Mouse (Mus musculus) testis, postnatal 14 days (tissue): ENCODE data around the gene Cbln1.

ENCODE experiments used
- DNase-seq: peaks from one replicate; pipeline ENCODE4 v3.0.0; 2021; ENCODE audit warnings: low spot score

Gene Cbln1

GRCm38 (mm10) chr8:87472271-87473236 is at the start of gene Cbln1:
TSS of gene Cbln1 (minus strand) at chr8:87472609.
- DNase-seq: peak; percentile 95

GRCm38 (mm10) chr8:87517132-87517531 is 44.7 kb upstream of the Cbln1 start:
- DNase-seq: no peak

DNA sequence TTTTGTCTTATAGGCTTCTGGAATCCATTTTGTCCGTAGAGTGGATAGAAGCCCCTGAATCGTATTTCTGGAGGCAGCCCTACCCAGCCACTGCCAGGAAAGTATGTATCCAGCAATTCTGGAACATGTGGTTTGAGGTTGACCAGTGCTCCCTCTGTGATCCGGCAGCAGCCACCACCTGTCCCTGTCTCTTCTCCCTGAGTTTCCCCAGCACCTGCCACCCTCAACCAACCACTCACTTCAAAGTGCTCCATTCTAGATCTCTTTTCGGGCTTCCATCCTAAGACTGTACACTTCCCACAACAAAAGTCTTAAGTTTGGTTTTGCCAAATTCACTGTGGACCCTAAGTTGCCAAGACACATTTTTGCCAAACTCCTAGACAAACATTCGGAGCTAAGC is 41.4 kb upstream of the Cbln1 start:
- no peak for DNase-seq

- DNase-seq: no peak
These were observed 40.9 kb upstream of the Cbln1 start for GRCm38 (mm10) chr8:87513350-87513749.

DNA sequence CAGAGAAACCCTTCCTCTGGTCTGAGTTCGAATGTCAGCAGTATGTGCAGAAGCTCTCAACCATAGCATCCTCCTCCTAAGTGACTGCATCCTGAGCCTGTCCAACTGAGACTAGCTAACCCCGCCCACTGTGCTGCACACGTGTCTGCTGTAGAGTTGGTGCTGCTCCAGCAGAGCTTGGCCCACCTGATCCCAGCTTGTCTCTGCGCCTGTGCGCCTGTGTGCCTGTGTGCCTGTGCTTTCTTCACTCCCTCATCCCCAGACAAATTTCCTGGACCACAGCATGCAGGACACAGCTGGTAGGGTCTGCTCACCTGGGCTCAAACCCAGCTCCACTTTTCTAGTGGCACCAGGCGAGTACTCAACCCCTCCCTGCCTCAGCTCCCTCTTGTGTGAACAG is 40.2 kb upstream of the Cbln1 start:
- no peak for DNase-seq

DNA sequence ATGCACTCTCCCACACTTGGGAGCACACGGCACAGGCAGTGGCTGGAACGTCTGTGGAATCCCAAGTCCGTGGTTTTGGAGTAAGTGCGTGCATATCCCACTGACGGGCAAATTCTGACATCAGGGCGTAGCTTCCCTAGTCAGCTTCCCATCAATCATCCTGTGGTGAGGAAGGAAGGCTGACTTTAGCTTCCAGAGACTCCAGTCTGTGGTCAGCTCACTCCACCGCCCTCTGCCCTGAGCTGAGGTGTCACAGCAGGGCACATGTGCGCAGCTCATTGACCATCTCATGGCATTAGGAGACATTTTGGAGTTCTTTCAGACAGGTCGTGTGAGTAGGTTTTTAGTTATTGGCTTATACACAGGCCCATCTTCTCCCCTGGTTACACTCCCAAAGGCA is 34.6 kb upstream of the Cbln1 start:
- no peak for DNase-seq

GRCm38 (mm10) chr8:87504441-87504840 is 32.0 kb upstream of the Cbln1 start:
- DNase-seq: no peak

DNA sequence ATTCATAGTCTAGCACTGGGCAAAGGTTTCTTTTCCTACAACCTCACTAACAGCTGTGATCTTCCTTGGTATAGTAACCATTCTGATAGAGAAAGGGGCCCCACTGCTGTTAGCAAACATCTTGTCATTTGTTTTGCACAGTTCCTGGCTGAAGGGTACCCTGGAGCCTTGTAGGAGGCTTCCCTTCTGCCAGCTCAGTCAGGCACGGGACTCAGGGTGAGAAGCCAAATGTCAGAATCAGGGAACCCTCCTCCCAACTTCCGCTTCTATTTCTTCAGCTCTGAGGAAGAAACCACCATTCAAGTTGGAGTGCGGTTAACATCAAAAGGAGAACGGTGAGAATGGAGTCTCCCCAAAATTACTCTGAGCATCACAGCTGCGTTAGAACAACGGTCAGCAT is 30.3 kb upstream of the Cbln1 start:
- DNase-seq: no peak

GRCm38 (mm10) chr8:87497641-87498040 is 25.2 kb upstream of the Cbln1 start:
- no peak for DNase-seq

DNA sequence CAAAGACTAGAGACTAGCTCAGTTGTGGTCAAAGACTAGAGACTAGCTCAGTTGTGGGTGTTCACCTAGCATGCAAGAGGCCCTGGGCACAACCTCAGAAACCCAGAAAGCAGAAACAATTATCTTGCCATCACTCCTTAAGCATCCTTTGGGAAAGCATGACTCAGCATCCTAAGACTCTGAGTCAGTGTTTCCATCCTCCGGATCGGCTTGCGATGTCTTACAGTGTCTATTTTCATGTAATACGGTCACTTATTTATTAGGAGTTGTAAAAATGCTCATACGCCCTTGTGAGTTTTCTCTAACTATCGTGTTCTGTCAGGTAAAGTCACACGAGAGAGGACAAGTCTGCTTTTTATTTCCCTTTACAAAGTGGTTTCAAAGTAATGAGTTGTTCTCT is 24.1 kb upstream of the Cbln1 start:
- DNase-seq: no peak

- no peak for DNase-seq
These were observed 22.5 kb upstream of the Cbln1 start for GRCm38 (mm10) chr8:87494862-87495261.

- no peak for DNase-seq
These were observed 17.5 kb upstream of the Cbln1 start for GRCm38 (mm10) chr8:87489841-87490415.

DNA sequence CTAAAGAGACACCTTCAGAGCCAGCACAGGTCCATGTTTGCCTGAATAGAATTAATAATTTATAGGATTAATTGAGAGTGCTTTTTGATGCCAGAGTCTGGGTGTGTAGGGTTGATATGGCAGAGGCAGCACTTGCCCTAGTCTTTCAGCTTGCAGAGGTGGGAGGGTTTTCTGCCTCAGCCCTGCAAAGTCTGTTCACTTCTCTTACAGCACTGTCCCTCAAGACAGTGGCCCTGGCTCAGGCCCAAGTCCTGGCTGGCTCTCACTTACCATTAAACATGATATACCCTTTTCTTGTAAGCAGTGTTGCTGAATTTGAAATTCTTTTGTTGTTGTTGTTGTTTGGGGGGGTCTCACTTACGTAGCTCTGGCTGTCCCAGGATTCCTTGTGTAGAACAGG is 9.0 kb upstream of the Cbln1 start:
- DNase-seq: no peak

DNA sequence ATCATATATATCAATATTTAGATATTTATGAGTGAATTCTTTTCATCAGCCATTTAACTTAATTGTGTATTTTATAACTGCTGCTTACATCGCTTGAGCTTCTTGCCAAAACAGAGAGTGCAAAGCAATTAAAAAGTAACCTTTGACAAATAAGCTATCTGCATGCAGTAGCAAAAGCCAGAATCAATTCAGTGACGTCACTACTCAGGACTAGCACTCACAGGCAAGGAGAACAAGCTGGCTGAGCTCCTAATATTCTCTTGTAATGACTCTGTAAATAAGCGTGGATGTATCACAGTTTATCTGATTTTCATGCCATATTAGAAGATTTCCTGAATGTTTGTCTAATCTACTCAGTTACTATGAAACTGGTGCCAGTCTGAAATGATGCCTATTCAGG is 5.8 kb upstream of the Cbln1 start:
- DNase-seq: no peak

- DNase-seq: no peak
These were observed 4.8 kb upstream of the Cbln1 start for GRCm38 (mm10) chr8:87477102-87477645.

DNA sequence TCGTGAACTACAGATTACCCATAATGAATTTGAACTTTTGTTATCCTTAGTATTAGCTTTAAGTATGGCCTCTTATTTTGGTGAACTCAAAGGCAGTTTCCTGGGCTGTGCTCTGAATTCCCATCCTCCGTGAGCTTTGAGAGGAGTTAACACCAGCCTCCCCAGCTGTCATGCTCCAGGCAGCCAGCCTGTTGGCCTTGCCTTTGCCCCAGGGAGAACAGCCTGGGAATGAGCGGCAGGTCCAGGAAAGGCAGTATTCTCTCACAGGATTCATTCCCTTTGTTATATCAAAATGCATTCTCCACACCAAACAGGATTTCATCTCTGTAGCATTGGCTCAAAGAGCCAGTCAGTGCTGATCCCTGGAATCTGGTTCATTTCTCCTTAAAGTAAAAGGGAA is 3.1 kb upstream of the Cbln1 start:
- no peak for DNase-seq

DNA sequence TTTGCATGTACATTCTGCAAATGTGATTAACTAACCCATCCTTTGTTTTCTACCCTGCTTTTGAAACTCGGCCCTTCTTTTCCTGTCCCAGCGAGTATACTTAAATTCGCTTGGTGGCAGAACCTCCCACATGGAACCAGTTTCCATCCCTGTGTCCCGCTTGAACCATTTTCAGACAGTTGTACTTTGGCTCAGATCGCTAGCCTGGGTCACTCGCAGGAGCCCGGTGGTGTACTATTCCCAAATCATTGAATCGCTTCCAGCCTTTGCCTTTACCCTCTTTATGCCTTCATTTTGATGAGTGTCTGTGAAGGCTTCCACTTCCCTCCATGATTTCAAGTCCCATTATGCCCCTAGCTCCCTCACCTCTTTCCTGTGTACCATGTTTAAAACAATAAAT is 2.0 kb upstream of the Cbln1 start:
- no peak for DNase-seq

- no peak for DNase-seq
These were observed 1.5 kb upstream of the Cbln1 start for GRCm38 (mm10) chr8:87473940-87474339.

DNA sequence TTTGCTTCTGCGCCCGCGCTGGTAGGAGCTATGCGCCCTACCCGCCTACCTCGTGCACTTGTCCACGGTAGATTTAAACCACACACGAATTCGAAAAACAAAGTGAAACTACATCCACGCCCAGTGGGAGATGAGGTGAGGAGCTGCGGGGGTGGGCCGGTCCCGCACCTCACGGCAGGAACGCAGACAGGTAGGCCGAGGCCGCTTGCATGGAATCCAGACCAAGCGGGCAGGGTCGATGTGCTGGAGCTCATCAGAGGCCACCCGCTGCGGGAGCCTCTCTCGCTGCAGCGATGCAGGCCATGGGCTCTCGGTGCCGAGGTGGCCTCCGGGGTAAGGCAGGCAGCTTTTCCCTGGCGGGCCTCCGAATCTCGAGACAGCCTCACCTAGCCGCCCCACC is 905 bp upstream of the Cbln1 start:
- DNase-seq: peak; percentile 64

DNA sequence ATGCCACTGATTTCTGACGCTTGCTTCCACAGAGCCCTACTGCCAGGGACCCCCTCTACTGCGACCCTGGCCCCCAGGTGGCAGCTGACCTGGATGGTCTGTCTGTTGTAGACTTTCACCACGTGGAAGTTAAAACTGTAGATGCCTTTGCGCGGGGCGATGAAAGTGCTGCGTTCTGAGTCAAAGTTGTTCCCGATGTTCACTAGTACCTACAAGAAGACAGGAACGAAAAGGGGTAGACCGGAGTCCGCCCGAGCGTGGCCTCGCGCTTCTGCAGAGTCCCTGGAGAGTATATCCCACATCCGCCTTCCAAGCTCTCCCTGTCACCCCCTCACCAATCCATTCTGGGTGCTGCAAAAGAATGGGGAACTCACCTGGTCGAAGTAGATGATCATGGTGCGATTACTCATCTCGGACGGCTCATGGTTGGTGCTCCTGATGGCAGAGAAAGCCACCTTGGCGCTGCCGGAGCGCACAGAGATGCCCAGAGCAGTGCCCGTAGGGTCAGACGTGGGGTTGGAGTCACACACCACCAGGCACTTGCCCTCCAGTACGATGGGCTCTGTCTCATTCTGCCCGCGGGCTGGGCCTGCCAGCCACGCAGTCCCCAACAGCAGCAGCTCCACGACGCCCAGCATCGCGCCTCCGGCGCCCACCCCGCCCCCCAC is 672 bp downstream of the Cbln1 start:
- peak; percentile 15 for DNase-seq

DNA sequence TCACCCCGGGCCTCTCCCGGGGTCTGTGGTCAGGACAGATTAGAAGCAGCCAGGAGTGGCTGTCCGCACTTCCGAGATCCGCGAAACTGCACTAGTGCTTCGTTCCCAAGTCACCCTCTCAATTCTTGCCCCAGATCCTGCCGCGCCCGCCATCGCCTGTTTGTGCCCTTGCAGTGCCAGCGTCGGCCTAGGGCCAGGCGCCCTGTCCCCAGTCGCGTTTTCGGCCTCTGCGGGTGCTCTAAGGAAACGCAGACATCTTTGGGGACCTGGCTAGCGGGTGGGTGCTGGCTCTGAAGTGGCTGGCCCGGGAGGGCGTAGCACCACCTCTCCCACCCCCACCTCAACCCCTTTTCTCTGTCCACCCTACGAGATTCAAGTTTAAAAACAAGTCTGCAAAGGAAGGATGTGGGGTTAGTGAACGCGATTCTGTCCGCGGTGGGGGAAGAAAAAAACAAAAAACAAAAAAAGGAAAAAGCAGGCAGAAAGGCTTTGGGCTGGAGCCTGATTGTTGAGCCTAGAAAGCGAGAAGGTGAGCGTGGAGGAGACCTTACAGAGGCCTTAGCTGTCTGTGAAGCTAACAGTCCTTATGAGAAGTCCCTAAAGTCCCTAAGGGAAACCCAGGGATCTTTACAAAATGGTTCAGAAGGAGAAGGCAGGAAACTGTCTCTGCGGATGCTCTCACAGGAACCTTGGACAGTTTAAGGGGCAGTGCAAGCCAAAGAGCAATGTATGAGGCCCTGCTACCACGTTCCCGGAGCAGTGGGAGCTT is 1.4 kb downstream of the Cbln1 start:
- DNase-seq: no peak
